Mouse (Mus musculus): ENCODE results near the gene Gpr161. TPM values are rescaled to one million over a fixed set of nuclear protein-coding genes. Genes with fewer than 3 reads are reported as not detected.
"Not testable (repeated sequence)": the region's sequence is repeated elsewhere in the genome, so short reads cannot be mapped to it uniquely, and the experiment has no call there.

Gpr161 gene
- polyA plus RNA-seq, 1 experiment from 2014 or later: 1.1 TPM

DNA sequence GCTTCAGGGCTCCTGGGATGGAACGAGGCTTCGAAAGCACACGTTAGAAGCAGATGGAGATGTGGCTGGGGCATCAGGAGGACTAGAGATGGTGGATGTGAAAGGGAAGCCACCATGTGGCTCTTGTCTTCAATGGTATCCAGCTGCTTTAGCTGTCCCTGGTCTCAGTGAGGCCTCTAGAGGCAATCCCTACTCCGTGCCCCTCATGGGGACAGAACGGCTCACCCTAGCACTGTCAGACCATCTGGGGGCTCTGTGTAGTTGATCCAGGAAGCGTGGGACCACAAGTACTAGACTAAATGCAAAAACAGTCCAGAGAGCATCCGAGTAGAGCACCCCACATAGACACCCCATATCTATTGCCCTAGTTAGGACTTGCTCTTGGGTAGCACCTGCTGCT, 26.3 kb downstream of the Gpr161 start:
- no peak overlapping the region for H3K27ac ChIP-seq (ENCODE audit: low read depth, low read length)
- no peak for ATAC-seq (replicated peaks; ENCODE audit: insufficient number of reproducible peaks, low FRiP score, low TSS enrichment)
- no peaks in the 10 kb centered on the region; the same call in 1 of the 2 replicates for H3K36me3 ChIP-seq (ENCODE audit: control insufficient read depth, insufficient read depth, low read length)
- H3K9ac ChIP-seq (ENCODE audit: low read depth, low read length): no peak overlapping the region
- 0 out of 2 replicates have a peak, but pooled peaks cover 4% of the 10 kb centered on the region for H3K4me1 ChIP-seq (ENCODE audit: control insufficient read depth, insufficient read depth, low read length)
- H3K4me2 ChIP-seq: no peak overlapping the region
- 80% methylated on average over 7 of the region's 7 CpGs for WGBS (ENCODE audit: insufficient replicate concordance)
- H3K4me3 ChIP-seq (ENCODE audit: low read depth, low read length): no peak overlapping the region
- no peaks in the 10 kb centered on the region for H3K9me3 ChIP-seq (replicated peaks; ENCODE audit: control insufficient read depth, low read length)
- no peaks in the 10 kb centered on the region for H3K27me3 ChIP-seq (ENCODE audit: control insufficient read depth, insufficient read depth, low read length)

GRCm38 (mm10) chr1:165322934-165323333, 27.3 kb downstream of the Gpr161 start:
- H3K4me3 ChIP-seq (ENCODE audit: low read depth, low read length): no peak overlapping the region
- no peaks in the 10 kb centered on the region for H3K27me3 ChIP-seq (ENCODE audit: control insufficient read depth, insufficient read depth, low read length)
- no peak for ATAC-seq (replicated peaks; ENCODE audit: insufficient number of reproducible peaks, low FRiP score, low TSS enrichment)
- H3K9me3 ChIP-seq (replicated peaks; ENCODE audit: control insufficient read depth, low read length): no peaks in the 10 kb centered on the region
- WGBS (ENCODE audit: insufficient replicate concordance): 29% methylated on average over 7 of the region's 7 CpGs
- no peak overlapping the region for H3K27ac ChIP-seq (ENCODE audit: low read depth, low read length)
- no peak overlapping the region for H3K4me2 ChIP-seq
- 0 out of 2 replicates have a peak, but pooled peaks cover 4% of the 10 kb centered on the region for H3K4me1 ChIP-seq (ENCODE audit: control insufficient read depth, insufficient read depth, low read length)
- no peak overlapping the region for H3K9ac ChIP-seq (ENCODE audit: low read depth, low read length)
- H3K36me3 ChIP-seq (ENCODE audit: control insufficient read depth, insufficient read depth, low read length): no peaks in the 10 kb centered on the region; the same call in 1 of the 2 replicates

DNA sequence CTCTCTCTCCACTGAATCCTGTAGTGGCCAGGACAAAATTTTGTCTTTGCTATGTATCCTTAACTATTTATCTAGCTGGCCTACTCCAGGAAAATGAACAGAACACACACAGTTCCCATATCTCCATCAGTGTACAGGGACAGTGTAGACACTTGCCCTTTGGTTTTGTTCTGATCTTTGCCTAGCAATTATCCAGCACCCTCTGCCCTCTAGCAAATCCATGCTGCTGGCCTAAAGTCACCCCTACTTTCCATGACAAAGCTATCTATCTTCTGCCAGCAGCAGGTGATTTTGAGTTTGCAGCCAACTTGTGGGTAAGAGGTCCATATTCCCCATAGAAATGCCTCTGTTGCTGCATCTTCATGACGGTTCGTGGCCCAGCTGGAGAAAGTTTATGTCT, 31.8 kb downstream of the Gpr161 start:
- H3K27ac ChIP-seq (ENCODE audit: low read depth, low read length): no peak overlapping the region
- 73% methylated on average over 2 of the region's 2 CpGs for WGBS (ENCODE audit: insufficient replicate concordance)
- H3K4me3 ChIP-seq (ENCODE audit: low read depth, low read length): no peak overlapping the region
- H3K4me2 ChIP-seq: no peak overlapping the region
- H3K9me3 ChIP-seq (replicated peaks; ENCODE audit: control insufficient read depth, low read length): no peaks in the 10 kb centered on the region
- no peaks in the 10 kb centered on the region for H3K27me3 ChIP-seq (ENCODE audit: control insufficient read depth, insufficient read depth, low read length)
- no peak for ATAC-seq (replicated peaks; ENCODE audit: insufficient number of reproducible peaks, low FRiP score, low TSS enrichment)
- no peaks in the 10 kb centered on the region for H3K4me1 ChIP-seq (ENCODE audit: control insufficient read depth, insufficient read depth, low read length)
- no peak overlapping the region for H3K9ac ChIP-seq (ENCODE audit: low read depth, low read length)
- H3K36me3 ChIP-seq (ENCODE audit: control insufficient read depth, insufficient read depth, low read length): no peaks in the 10 kb centered on the region

DNA sequence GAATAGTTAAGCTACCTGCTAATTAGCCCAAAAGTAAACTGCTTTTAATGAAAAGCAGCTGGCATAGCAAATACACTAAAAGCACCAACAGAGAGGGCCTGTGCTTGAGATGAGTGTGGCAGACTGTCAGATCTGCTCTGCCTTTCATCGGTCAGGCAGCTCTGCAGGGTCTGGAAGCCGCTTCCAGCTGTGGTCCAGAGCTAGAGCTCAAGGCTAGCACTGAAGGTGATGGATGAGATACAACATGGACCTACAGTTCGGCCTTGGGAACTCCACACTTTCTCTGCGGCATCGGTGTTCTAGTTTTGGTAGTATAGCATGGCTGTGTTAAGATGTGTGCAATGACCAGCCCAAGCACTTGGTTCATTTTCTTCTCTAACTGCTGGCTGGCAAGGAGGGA, 32.2 kb downstream of the Gpr161 start:
- WGBS (ENCODE audit: insufficient replicate concordance): 68% methylated on average over 5 of the region's 5 CpGs
- H3K4me3 ChIP-seq (ENCODE audit: low read depth, low read length): no peak overlapping the region
- no peak for ATAC-seq (replicated peaks; ENCODE audit: insufficient number of reproducible peaks, low FRiP score, low TSS enrichment)
- H3K9ac ChIP-seq (ENCODE audit: low read depth, low read length): no peak overlapping the region
- no peaks in the 10 kb centered on the region for H3K9me3 ChIP-seq (replicated peaks; ENCODE audit: control insufficient read depth, low read length)
- H3K36me3 ChIP-seq (ENCODE audit: control insufficient read depth, insufficient read depth, low read length): no peaks in the 10 kb centered on the region
- H3K27ac ChIP-seq (ENCODE audit: low read depth, low read length): no peak overlapping the region
- no peaks in the 10 kb centered on the region for H3K27me3 ChIP-seq (ENCODE audit: control insufficient read depth, insufficient read depth, low read length)
- no peaks in the 10 kb centered on the region for H3K4me1 ChIP-seq (ENCODE audit: control insufficient read depth, insufficient read depth, low read length)
- H3K4me2 ChIP-seq: no peak overlapping the region

- H3K9me3 ChIP-seq (replicated peaks; ENCODE audit: control insufficient read depth, low read length); H3K27ac ChIP-seq (ENCODE audit: low read depth, low read length); H3K27me3 ChIP-seq (ENCODE audit: control insufficient read depth, insufficient read depth, low read length); H3K4me1 ChIP-seq (ENCODE audit: control insufficient read depth, insufficient read depth, low read length); H3K9ac ChIP-seq (ENCODE audit: low read depth, low read length); H3K36me3 ChIP-seq (ENCODE audit: control insufficient read depth, insufficient read depth, low read length); H3K4me2 ChIP-seq; H3K4me3 ChIP-seq (ENCODE audit: low read depth, low read length); ATAC-seq (replicated peaks; ENCODE audit: insufficient number of reproducible peaks, low FRiP score, low TSS enrichment): not testable (repeated sequence)
- WGBS (ENCODE audit: insufficient replicate concordance): 95% methylated on average over 16 of the region's 17 CpGs
Measured at GRCm38 (mm10) chr1:165328384-165329289, 33.0 kb downstream of the Gpr161 start.

DNA sequence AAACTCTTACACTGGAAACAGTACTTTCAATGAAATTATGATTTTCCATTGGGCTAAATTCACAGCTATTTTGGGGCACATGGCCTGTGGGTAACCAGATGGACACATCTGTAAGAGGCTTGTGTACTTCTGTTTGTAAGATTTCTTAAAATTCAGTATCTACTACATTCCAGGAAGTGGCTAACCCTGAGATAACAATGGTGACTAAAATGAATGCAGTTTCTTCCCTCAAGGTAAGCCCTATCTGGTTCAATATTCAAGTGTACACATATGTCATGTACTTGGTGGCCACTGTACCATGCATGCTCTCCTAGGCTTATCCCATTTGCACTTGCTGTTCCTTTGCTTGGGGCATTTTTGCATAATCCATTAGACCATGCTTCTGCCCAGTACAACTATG, 35.3 kb downstream of the Gpr161 start:
- no peak for ATAC-seq (replicated peaks; ENCODE audit: insufficient number of reproducible peaks, low FRiP score, low TSS enrichment)
- no peaks in the 10 kb centered on the region for H3K36me3 ChIP-seq (ENCODE audit: control insufficient read depth, insufficient read depth, low read length)
- H3K4me2 ChIP-seq: no peak overlapping the region
- no peak overlapping the region for H3K9ac ChIP-seq (ENCODE audit: low read depth, low read length)
- no peak overlapping the region for H3K27ac ChIP-seq (ENCODE audit: low read depth, low read length)
- H3K4me3 ChIP-seq (ENCODE audit: low read depth, low read length): no peak overlapping the region
- no peaks in the 10 kb centered on the region for H3K4me1 ChIP-seq (ENCODE audit: control insufficient read depth, insufficient read depth, low read length)
- H3K27me3 ChIP-seq (ENCODE audit: control insufficient read depth, insufficient read depth, low read length): no peaks in the 10 kb centered on the region
- no peaks in the 10 kb centered on the region for H3K9me3 ChIP-seq (replicated peaks; ENCODE audit: control insufficient read depth, low read length)

- no peak for ATAC-seq (replicated peaks; ENCODE audit: insufficient number of reproducible peaks, low FRiP score, low TSS enrichment)
- Histone ChIP-seq H3K9me3 (replicated peaks; ENCODE audit: control insufficient read depth, low read length) (no peaks in the 10 kb centered on the region), H3K27ac (ENCODE audit: low read depth, low read length) (no peak overlapping the region), H3K9ac (ENCODE audit: low read depth, low read length) (no peak overlapping the region), H3K4me3 (ENCODE audit: low read depth, low read length) (no peak overlapping the region), H3K27me3 (ENCODE audit: control insufficient read depth, insufficient read depth, low read length) (no peaks in the 10 kb centered on the region), H3K4me2 (no peak overlapping the region), H3K4me1 (ENCODE audit: control insufficient read depth, insufficient read depth, low read length) (no peaks in the 10 kb centered on the region), H3K36me3 (ENCODE audit: control insufficient read depth, insufficient read depth, low read length) (no peaks in the 10 kb centered on the region; the same call in 1 of the 2 replicates)
- WGBS (ENCODE audit: insufficient replicate concordance): 78% methylated on average over 3 of the region's 3 CpGs
Measured at GRCm38 (mm10) chr1:165332797-165333196, 37.2 kb downstream of the Gpr161 start.

DNA sequence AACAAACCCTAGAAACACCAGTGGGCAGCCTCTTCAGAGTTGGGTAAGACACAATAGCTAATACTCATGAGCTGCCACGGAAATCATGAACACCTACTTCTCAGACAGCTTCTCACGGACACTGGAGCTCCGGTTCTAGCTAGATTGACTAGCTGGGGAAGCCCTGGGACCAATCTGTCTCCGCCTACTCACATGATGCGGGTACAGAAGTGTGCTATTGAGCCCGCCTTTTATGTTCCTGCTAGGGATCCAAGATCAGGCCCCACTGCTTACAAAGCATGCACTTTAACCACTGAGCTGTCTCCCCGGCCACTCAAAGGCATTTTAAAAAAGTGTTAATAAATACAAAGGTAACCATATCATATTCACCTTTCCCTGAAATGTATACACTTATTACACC, 46.5 kb downstream of the Gpr161 start:
- Histone ChIP-seq H3K4me1 (ENCODE audit: control insufficient read depth, insufficient read depth, low read length) (no peaks in the 10 kb centered on the region), H3K4me3 (ENCODE audit: low read depth, low read length) (no peak overlapping the region), H3K27ac (ENCODE audit: low read depth, low read length) (no peak overlapping the region), H3K4me2 (no peak overlapping the region; the same call in 1 of the 2 replicates), H3K9ac (ENCODE audit: low read depth, low read length) (no peak overlapping the region), H3K36me3 (ENCODE audit: control insufficient read depth, insufficient read depth, low read length) (no peaks in the 10 kb centered on the region), H3K9me3 (replicated peaks; ENCODE audit: control insufficient read depth, low read length) (no peaks in the 10 kb centered on the region), H3K27me3 (ENCODE audit: control insufficient read depth, insufficient read depth, low read length) (no peaks in the 10 kb centered on the region)
- WGBS (ENCODE audit: insufficient replicate concordance): 55% methylated on average over 7 of the region's 7 CpGs
- ATAC-seq (replicated peaks; ENCODE audit: insufficient number of reproducible peaks, low FRiP score, low TSS enrichment): no peak

GRCm38 (mm10) chr1:165344453-165344852, 48.9 kb downstream of the Gpr161 start:
- Histone ChIP-seq H3K4me1 (ENCODE audit: control insufficient read depth, insufficient read depth, low read length) (no peaks in the 10 kb centered on the region), H3K9ac (ENCODE audit: low read depth, low read length) (no peak overlapping the region), H3K27ac (ENCODE audit: low read depth, low read length) (no peak overlapping the region), H3K4me3 (ENCODE audit: low read depth, low read length) (no peak overlapping the region), H3K27me3 (ENCODE audit: control insufficient read depth, insufficient read depth, low read length) (no peaks in the 10 kb centered on the region), H3K4me2 (no peak overlapping the region), H3K9me3 (replicated peaks; ENCODE audit: control insufficient read depth, low read length) (no peaks in the 10 kb centered on the region), H3K36me3 (ENCODE audit: control insufficient read depth, insufficient read depth, low read length) (no peaks in the 10 kb centered on the region)
- 66% methylated on average over 4 of the region's 4 CpGs for WGBS (ENCODE audit: insufficient replicate concordance)
- ATAC-seq (replicated peaks; ENCODE audit: insufficient number of reproducible peaks, low FRiP score, low TSS enrichment): no peak

Measured in heart, embryonic 11.5 days (tissue).